Mouse (Mus musculus) kidney, adult 2 months (tissue): Measurements from ENCODE around the gene Igsf21. TPM values are rescaled to one million over a fixed set of nuclear protein-coding genes. Genes with fewer than 3 reads are reported as not detected.

Source experiments
- DNase-seq: peaks from one replicate; pipeline ENCODE4 v3.0.0; 2021
- H3K27ac ChIP-seq: fragments of 200-500 bp; 2 replicates; pipeline ENCODE4 v1.5.1; 2012; ENCODE audit warnings: low read depth, low read length, control low read depth, inconsistent platforms; ENCODE audit not compliant: insufficient read depth
- H3K27me3 ChIP-seq: fragments of 200-500 bp; replicated peaks from 2 replicates; pipeline ENCODE4 v1.6.1; 2012; ENCODE audit warnings: mild to moderate bottlenecking, moderate library complexity, low read length, inconsistent platforms; ENCODE audit not compliant: control insufficient read depth, insufficient read depth
- H3K36me3 ChIP-seq: fragments of 200-500 bp; 2 replicates; pipeline ENCODE4 v1.6.1; 2012; ENCODE audit warnings: mild to moderate bottlenecking, moderate library complexity, low read length, inconsistent platforms; ENCODE audit not compliant: control insufficient read depth, insufficient read depth
- H3K4me1 ChIP-seq: fragments of 200-500 bp; 2 replicates; pipeline ENCODE4 v1.6.1; 2011; ENCODE audit warnings: low read length; ENCODE audit not compliant: control insufficient read depth, insufficient read depth
- H3K4me3 ChIP-seq: fragments of 200-500 bp; 2 replicates; pipeline ENCODE4 v1.5.1; 2011; ENCODE audit warnings: mild to moderate bottlenecking, low read depth, low read length, control low read depth; ENCODE audit not compliant: insufficient read depth
- CTCF ChIP-seq: fragments of 200-500 bp; conservative IDR thresholded peaks from 2 replicates; pipeline ENCODE4 v1.5.1; 2011; ENCODE audit warnings: low read depth, mild to moderate bottlenecking, control low read depth, low read length, moderate library complexity, mixed read lengths; ENCODE audit not compliant: insufficient read depth, insufficient read length
- POLR2A ChIP-seq: fragments of 200-500 bp; IDR thresholded peaks from one replicate; pipeline ENCODE4 v1.6.1; 2011; ENCODE audit warnings: low read depth, low read length, control low read depth
- WGBS: fragments of 180-500 bp; shearing (Covaris S2); methylation state at CpG from one replicate; pipeline ENCODE4 v1.1.7; 2018; 5-methylcytosine and 5-hydroxymethylcytosine counted together
- polyA plus RNA-seq: library from polyadenylated mRNA; depleted of rRNA; stranded (reverse); fragments of >200 nt; gene quantifications from 2 replicates; pipeline ENCODE4 v1.2.3, GENCODE M21; 2012

Gene Igsf21
- polyA plus RNA-seq, 1 experiment, result 0.39 TPM

- Histone ChIP-seq H3K36me3 (no peaks in the 10 kb centered on the region), H3K27me3 (no peaks in the 10 kb centered on the region), H3K27ac (no peak overlapping the region), H3K4me1 (no peaks in the 10 kb centered on the region), H3K4me3 (no peak overlapping the region)
- WGBS, result 93% methylated on average over 6 of the region's 6 CpGs
- no peak for TF ChIP-seq POLR2A
- TF ChIP-seq CTCF, result no peak
- DNase-seq, result no peak
Measured at GRCm38 (mm10) chr4:140068468-140068867, 178.1 kb downstream of the Igsf21 start.

GRCm38 (mm10) chr4:140066011-140066410 lies 180.6 kb downstream of the Igsf21 start:
- TF ChIP-seq CTCF (no peak), POLR2A (no peak)
- WGBS, result 89% methylated on average over 12 of the region's 12 CpGs
- Histone ChIP-seq H3K27ac (no peak overlapping the region), H3K4me3 (no peak overlapping the region), H3K36me3 (no peaks in the 10 kb centered on the region), H3K4me1 (no peaks in the 10 kb centered on the region), H3K27me3 (no peaks in the 10 kb centered on the region)
- no peak for DNase-seq

GRCm38 (mm10) chr4:140063153-140063671 lies 183.4 kb downstream of the Igsf21 start:
- H3K36me3 ChIP-seq, result no peaks in the 10 kb centered on the region
- no peaks in the 10 kb centered on the region for H3K4me1 ChIP-seq
- TF ChIP-seq POLR2A (no peak), CTCF (no peak)
- H3K27ac ChIP-seq, result no peak overlapping the region
- no peak overlapping the region for H3K4me3 ChIP-seq
- WGBS, result 24% methylated on average over 13 of the region's 13 CpGs
- DNase-seq, result no peak
- H3K27me3 ChIP-seq, result no peaks in the 10 kb centered on the region

- H3K27me3 ChIP-seq, result no peaks in the 10 kb centered on the region
- 88% methylated on average over 5 of the region's 5 CpGs for WGBS
- H3K4me1 ChIP-seq, result no peaks in the 10 kb centered on the region
- no peak overlapping the region for H3K27ac ChIP-seq
- TF ChIP-seq CTCF (no peak), POLR2A (no peak)
- H3K4me3 ChIP-seq, result no peak overlapping the region
- DNase-seq, result no peak
- no peaks in the 10 kb centered on the region for H3K36me3 ChIP-seq
Measured at GRCm38 (mm10) chr4:140060251-140060650, 186.3 kb downstream of the Igsf21 start.

GRCm38 (mm10) chr4:140053042-140053441 lies 193.5 kb downstream of the Igsf21 start:
- TF ChIP-seq POLR2A (no peak), CTCF (no peak)
- no peak for DNase-seq
- no peaks in the 10 kb centered on the region for H3K36me3 ChIP-seq
- H3K27ac ChIP-seq, result no peak overlapping the region
- no peak overlapping the region for H3K4me3 ChIP-seq
- 78% methylated on average over 7 of the region's 7 CpGs for WGBS
- no peaks in the 10 kb centered on the region for H3K27me3 ChIP-seq
- H3K4me1 ChIP-seq, result no peaks in the 10 kb centered on the region

GRCm38 (mm10) chr4:140052575-140052974 lies 194.0 kb downstream of the Igsf21 start:
- Histone ChIP-seq H3K4me3 (no peak overlapping the region), H3K27ac (no peak overlapping the region), H3K27me3 (no peaks in the 10 kb centered on the region), H3K4me1 (no peaks in the 10 kb centered on the region), H3K36me3 (no peaks in the 10 kb centered on the region)
- DNase-seq, result peak; percentile 9
- TF ChIP-seq CTCF, result peak; percentile 51
- TF ChIP-seq POLR2A, result no peak
- 52% methylated on average over 11 of the region's 11 CpGs for WGBS

- Histone ChIP-seq H3K27ac (no peak overlapping the region), H3K36me3 (no peaks in the 10 kb centered on the region), H3K27me3 (no peaks in the 10 kb centered on the region), H3K4me1 (no peaks in the 10 kb centered on the region), H3K4me3 (no peak overlapping the region)
- 71% methylated on average over 10 of the region's 10 CpGs for WGBS
- DNase-seq, result no peak
- no peak for TF ChIP-seq CTCF
- no peak for TF ChIP-seq POLR2A
Measured at GRCm38 (mm10) chr4:140047807-140048362, 198.7 kb downstream of the Igsf21 start.
